Mouse (Mus musculus) cerebellum, adult 9-11 months (tissue): ENCODE data around the gene Olfr1154.

Experiments
- DNase-seq: peaks from one replicate; pipeline ENCODE4 v3.0.0; 2022

Olfr1154 gene

GRCm38 (mm10) chr2:87905066-87905465 is at the start of gene Olfr1154:
Olfr1154 (minus strand) TSS chr2:87905166.
- no peak for DNase-seq

- no peak for DNase-seq
Observed at GRCm38 (mm10) chr2:87953000-87953399, 48.0 kb upstream of the Olfr1154 start, which contains the start of gene Olfr1156. Olfr1156 (minus strand) TSS chr2:87953100.

- no peak for DNase-seq
Observed at GRCm38 (mm10) chr2:87945037-87945436, 40.1 kb upstream of the Olfr1154 start, which contains the start of gene Olfr1155. Olfr1155 (minus strand) TSS chr2:87945137.

- no peak for DNase-seq
Observed at GRCm38 (mm10) chr2:87894662-87895061, 10.3 kb downstream of the Olfr1154 start, which contains the start of gene Olfr1153. Olfr1153 (plus strand) TSS chr2:87894962.

- no peak for DNase-seq
Observed at GRCm38 (mm10) chr2:87866192-87866591, 38.8 kb downstream of the Olfr1154 start, which contains the start of gene Olfr1152. Olfr1152 (plus strand) TSS chr2:87866492.

- DNase-seq: no peak
Observed at GRCm38 (mm10) chr2:87855562-87855961, 49.4 kb downstream of the Olfr1154 start, which contains the start of gene Olfr1151. Olfr1151 (plus strand) TSS chr2:87855862.
